Mouse (Mus musculus): Measurements from ENCODE around the gene a.
"Not testable (repeated sequence)": the region's sequence is repeated elsewhere in the genome, so short reads cannot be mapped to it uniquely, and the experiment has no call there.

a gene

DNA sequence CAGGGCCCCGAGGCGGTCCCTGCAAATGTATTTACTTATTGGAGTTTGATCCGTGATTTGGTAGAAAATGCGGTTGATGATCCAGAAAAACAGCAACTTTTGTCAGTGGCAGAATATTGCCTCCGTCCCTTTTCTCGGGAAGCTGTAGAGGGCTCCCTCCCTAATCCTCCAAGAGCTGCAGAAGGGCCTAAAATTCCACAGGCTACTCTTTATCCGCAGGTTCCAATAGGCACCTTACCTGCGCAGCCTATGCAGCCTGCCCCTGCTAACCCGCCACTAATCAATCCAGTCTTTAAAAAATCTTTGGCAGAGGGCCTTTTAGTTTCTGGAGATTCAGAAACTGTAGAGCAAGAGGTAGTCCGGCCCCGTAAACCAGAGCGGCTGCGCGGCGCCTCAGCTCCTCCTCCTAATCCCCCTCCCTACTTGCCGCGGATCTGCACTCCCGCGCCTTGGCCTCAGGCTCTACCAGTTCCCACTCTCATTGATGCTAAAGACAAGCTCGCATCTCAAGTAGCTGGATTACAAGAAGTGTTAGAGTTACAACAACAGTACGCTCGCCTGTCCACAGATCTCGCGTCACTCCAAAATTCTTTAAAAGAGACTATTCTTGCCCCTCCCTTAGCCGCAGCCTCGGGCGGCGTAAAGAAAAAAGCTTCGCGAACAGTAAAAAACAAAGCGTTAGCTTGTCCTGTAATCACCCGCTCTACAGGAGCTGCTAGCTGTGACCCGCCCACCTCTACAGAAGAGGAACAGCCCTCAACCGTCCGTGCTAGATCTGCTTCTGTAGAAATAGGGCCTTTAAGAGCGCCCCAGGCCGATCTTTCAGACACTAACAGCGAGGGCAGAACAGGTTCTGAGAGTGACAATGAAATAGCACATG lies 227.8 kb downstream of the a start:
- TF ChIP-seq NANOG (IDR thresholded peaks at IDR 0.05; ENCODE audit: borderline replicate concordance, low read length) = no peak
- TF ChIP-seq CTCF (conservative IDR thresholded peaks at IDR 0.05; ENCODE audit: low read length) = no peak
- no peaks in the 10 kb centered on the region for H3K9me3 ChIP-seq (ENCODE audit: low read length)
- no peaks in the 10 kb centered on the region for H3K4me1 ChIP-seq (replicated peaks; ENCODE audit: low read depth, low read length)
- H3K27me3 ChIP-seq (ENCODE audit: insufficient read depth, low read length) = no peaks in the 10 kb centered on the region
- no peak overlapping the region for H3K4me3 ChIP-seq (replicated peaks; ENCODE audit: low read length)
- H3K36me3 ChIP-seq (ENCODE audit: insufficient read depth, low read length) = no peaks in the 10 kb centered on the region

DNA sequence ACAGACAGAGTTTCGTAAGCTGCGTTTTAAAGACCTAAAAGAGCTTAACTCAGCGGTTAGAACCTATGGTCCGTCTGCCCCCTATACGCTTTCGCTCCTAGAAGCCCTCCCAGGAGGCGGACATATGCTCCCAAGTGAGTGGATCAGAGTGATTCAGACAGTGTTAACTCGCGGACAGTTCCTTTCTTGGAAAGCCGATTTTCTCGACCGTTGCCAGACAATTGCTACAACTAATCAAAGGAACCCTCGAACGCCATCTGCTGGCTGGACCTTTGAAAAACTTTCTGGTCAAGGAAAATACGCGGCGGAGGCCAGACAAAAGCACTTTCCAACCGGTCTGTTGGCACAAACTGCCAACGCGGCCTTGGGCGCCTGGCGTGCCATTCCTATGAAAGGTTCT lies 228.5 kb downstream of the a start:
- Histone ChIP-seq H3K4me3 (replicated peaks; ENCODE audit: low read length) (no peak overlapping the region), H3K27me3 (ENCODE audit: insufficient read depth, low read length) (no peaks in the 10 kb centered on the region), H3K9me3 (ENCODE audit: low read length) (no peaks in the 10 kb centered on the region), H3K36me3 (ENCODE audit: insufficient read depth, low read length) (no peaks in the 10 kb centered on the region), H3K4me1 (replicated peaks; ENCODE audit: low read depth, low read length) (no peaks in the 10 kb centered on the region)
- TF ChIP-seq CTCF (conservative IDR thresholded peaks at IDR 0.05; ENCODE audit: low read length) (no peak), POU5F1 (IDR thresholded peaks at IDR 0.05; ENCODE audit: borderline replicate concordance, low read length) (no peak), NANOG (IDR thresholded peaks at IDR 0.05; ENCODE audit: borderline replicate concordance, low read length) (no peak)

DNA sequence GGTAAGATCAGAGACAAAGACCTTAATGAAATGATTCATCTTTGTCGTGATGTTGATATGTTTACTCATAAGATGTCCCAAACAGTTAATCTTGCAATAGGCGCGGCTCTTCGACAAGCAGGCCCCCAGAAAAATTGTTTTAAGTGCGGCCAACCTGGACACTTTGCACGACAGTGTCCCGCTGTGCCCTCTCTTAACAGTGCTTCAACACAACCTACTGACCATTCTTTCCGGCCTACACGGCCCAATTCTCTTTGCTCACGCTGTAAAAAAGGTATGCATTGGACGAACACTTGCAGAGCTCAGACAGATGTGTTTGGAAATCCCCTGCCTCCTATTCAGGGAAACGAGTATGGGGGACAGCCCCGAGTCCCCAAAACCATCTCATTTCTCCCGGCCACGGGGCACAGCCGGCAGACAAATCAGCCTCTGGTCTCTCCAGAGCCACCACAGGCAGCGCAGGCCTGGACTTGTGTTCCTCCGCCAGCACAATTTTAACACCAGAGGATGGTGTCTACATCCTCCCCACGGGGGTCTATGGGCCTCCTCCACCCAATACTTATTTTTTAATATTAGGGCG lies 229.1 kb downstream of the a start:
- H3K36me3 ChIP-seq (ENCODE audit: insufficient read depth, low read length); H3K27me3 ChIP-seq (ENCODE audit: insufficient read depth, low read length); H3K4me3 ChIP-seq (replicated peaks; ENCODE audit: low read length); H3K9me3 ChIP-seq (ENCODE audit: low read length); H3K4me1 ChIP-seq (replicated peaks; ENCODE audit: low read depth, low read length): not testable (repeated sequence)

DNA sequence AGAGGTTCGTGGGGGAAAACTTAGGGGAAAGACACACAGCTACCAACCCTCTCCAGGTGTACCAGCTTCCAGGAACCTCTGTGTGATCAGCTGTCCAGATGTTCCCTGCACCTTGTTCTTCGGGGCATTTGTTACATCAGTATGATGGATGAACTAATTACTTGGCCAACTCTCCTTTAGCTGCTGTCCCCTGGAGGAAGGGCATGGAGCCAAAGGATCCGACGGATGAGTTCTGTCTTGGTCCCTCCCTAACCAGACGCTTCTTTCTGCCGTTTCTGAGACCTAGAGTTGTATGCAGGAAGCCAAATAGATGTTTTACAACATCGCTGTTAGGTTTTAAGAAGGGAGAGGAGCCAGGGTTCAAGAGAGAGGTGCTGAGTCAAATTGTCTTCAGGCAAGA lies 239.6 kb downstream of the a start:
- TF ChIP-seq CTCF (conservative IDR thresholded peaks at IDR 0.05; ENCODE audit: low read length) (no peak), POU5F1 (IDR thresholded peaks at IDR 0.05; ENCODE audit: borderline replicate concordance, low read length) (no peak), NANOG (IDR thresholded peaks at IDR 0.05; ENCODE audit: borderline replicate concordance, low read length) (no peak)
- 0 out of 2 replicates have a peak, but pooled peaks cover 3% of the 10 kb centered on the region for H3K4me1 ChIP-seq (replicated peaks; ENCODE audit: low read depth, low read length)
- no peaks in the 10 kb centered on the region for H3K36me3 ChIP-seq (ENCODE audit: insufficient read depth, low read length)

DNA sequence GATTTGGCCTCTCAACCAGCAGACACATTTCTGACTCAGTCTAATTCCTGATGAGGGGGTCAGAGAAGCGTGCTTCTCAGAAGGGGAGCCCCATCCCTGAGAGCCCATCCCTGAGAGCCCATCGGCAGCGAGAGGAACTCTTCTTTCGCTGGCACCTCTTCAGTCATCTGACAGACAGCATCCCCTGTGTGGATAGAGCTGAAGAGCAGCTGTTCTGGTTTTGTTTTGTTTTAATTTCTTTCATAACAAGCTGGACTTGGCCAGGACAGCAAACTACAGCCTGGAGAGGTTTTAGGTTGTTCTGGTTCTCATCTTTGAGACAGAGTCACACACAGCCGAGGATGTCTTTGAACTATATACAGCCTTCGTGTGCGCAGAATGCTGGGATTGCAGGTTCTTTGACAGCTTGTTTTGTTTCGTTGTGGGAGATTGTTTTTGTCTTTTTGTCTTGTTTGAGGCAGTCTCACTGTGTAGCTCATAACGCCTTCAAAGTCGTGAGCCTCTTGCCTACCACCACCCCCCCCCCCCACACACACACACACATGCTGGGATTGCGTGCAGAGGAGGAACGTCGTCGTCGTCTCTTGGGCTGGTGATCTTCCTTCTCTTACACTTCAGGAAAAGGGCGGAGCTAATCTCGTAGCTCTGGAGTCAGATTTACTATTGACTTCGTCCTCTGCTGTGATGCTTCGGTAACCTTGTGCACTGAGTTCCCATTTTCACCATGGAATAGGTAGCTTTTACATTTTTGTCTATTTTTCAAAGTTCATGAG lies 241.9 kb downstream of the a start:
- TF ChIP-seq NANOG (IDR thresholded peaks at IDR 0.05; ENCODE audit: borderline replicate concordance, low read length) (no peak), CTCF (conservative IDR thresholded peaks at IDR 0.05; ENCODE audit: low read length) (no peak), POU5F1 (IDR thresholded peaks at IDR 0.05; ENCODE audit: borderline replicate concordance, low read length) (no peak)

More for the DNA sequence above, 239.6 kb downstream of the a start:
- Histone ChIP-seq H3K4me3 (replicated peaks; ENCODE audit: low read length) (no peak overlapping the region), H3K9me3 (ENCODE audit: low read length) (no peaks in the 10 kb centered on the region), H3K27me3 (ENCODE audit: insufficient read depth, low read length) (no peaks in the 10 kb centered on the region)

DNA sequence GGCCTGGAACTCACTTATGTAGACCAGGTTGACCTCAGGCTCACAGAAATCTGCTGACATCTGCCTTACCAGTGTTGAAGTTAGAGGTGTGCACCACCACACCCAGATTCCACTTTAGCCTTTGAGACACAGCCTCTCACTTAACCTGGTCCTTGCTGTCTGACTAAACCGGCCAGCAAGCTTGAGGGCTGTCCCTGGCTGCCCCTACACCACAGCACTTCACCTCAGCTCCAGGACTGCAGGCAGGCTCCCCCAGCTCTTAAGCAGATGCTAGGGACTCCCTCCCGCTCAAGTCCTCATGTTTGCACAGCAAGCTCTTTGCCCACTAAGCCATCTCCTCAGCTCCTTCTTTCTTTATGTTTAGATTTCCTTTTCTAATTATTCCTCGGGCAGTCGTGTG lies 248.8 kb downstream of the a start:
- Histone ChIP-seq H3K9me3 (ENCODE audit: low read length) (no peaks in the 10 kb centered on the region), H3K4me1 (replicated peaks; ENCODE audit: low read depth, low read length) (peaks cover 16% of the 10 kb centered on the region), H3K36me3 (ENCODE audit: insufficient read depth, low read length) (no peaks in the 10 kb centered on the region), H3K4me3 (replicated peaks; ENCODE audit: low read length) (no peak overlapping the region), H3K27me3 (ENCODE audit: insufficient read depth, low read length) (no peaks in the 10 kb centered on the region)
- TF ChIP-seq CTCF (conservative IDR thresholded peaks at IDR 0.05; ENCODE audit: low read length) (no peak), POU5F1 (IDR thresholded peaks at IDR 0.05; ENCODE audit: borderline replicate concordance, low read length) (no peak), NANOG (IDR thresholded peaks at IDR 0.05; ENCODE audit: borderline replicate concordance, low read length) (no peak)

More for the DNA sequence above, 241.9 kb downstream of the a start:
- Histone ChIP-seq H3K9me3 (ENCODE audit: low read length) (no peaks in the 10 kb centered on the region), H3K4me1 (replicated peaks; ENCODE audit: low read depth, low read length) (peaks cover 8% of the 10 kb centered on the region), H3K4me3 (replicated peaks; ENCODE audit: low read length) (no peak overlapping the region), H3K36me3 (ENCODE audit: insufficient read depth, low read length) (no peaks in the 10 kb centered on the region), H3K27me3 (ENCODE audit: insufficient read depth, low read length) (no peaks in the 10 kb centered on the region)

DNA sequence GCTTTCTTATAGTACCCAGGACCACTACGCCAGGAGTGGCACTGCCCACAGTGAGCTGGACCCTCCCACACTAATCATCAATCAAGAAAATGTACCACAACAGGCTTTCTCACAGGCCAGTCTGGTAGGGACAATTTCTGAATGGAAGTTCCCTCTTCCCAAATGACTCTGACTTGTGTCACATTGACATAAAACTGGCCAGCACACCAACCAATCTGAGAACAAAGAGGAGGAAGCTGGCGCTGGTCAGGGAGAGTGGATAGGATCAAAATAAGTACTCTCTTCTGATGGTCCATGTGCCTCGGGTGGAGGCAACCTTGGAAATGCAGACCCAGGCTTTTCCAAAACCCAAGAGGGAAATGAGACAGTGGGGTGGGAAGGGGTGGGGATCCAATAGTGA lies 253.3 kb downstream of the a start:
- Histone ChIP-seq H3K4me1 (replicated peaks; ENCODE audit: low read depth, low read length) (peaks cover 19% of the 10 kb centered on the region), H3K4me3 (replicated peaks; ENCODE audit: low read length) (no peak overlapping the region), H3K27me3 (ENCODE audit: insufficient read depth, low read length) (no peaks in the 10 kb centered on the region), H3K9me3 (ENCODE audit: low read length) (no peaks in the 10 kb centered on the region), H3K36me3 (ENCODE audit: insufficient read depth, low read length) (no peaks in the 10 kb centered on the region)
- TF ChIP-seq CTCF (conservative IDR thresholded peaks at IDR 0.05; ENCODE audit: low read length) (no peak), NANOG (IDR thresholded peaks at IDR 0.05; ENCODE audit: borderline replicate concordance, low read length) (no peak)

DNA sequence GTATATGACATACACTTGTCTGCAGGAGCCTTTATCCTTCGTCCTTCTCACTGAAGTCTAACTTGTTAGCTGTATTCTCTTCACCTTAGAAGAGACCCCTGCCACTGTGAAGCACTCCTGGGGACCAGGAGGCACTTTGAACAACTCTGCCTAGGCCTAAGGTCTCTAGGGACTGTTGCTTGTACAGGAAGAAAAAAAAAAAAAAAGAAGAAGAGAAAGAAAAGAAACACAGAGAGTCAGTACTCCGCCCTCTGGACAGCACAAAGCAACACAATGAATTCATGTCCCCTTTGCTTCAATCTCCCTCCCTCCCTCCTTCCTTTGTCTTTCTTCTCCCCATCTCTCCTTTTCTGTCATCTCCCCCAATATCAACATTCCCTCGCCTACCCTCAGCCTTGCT lies 253.9 kb downstream of the a start:
- Histone ChIP-seq H3K4me1 (replicated peaks; ENCODE audit: low read depth, low read length) (peaks cover 20% of the 10 kb centered on the region), H3K4me3 (replicated peaks; ENCODE audit: low read length) (no peak overlapping the region), H3K9me3 (ENCODE audit: low read length) (no peaks in the 10 kb centered on the region), H3K27me3 (ENCODE audit: insufficient read depth, low read length) (no peaks in the 10 kb centered on the region), H3K36me3 (ENCODE audit: insufficient read depth, low read length) (no peaks in the 10 kb centered on the region)
- no peak for TF ChIP-seq POU5F1 (IDR thresholded peaks at IDR 0.05; ENCODE audit: borderline replicate concordance, low read length)
- TF ChIP-seq CTCF (conservative IDR thresholded peaks at IDR 0.05; ENCODE audit: low read length) = no peak
- TF ChIP-seq NANOG (IDR thresholded peaks at IDR 0.05; ENCODE audit: borderline replicate concordance, low read length) = no peak

All from E14TG2a.4 (cell line).